Mouse (Mus musculus): ENCODE measurements around the gene Gucy2g.
"Not testable (repeated sequence)": the region's sequence is repeated elsewhere in the genome, so short reads cannot be mapped to it uniquely, and the experiment has no call there.

Gucy2g gene

GRCm38 (mm10) chr19:55207746-55208538 lies 33.1 kb downstream of the Gucy2g start:
- DNase-seq (ENCODE audit: low read depth, low spot score), result no peak

GRCm38 (mm10) chr19:55207205-55207604 lies 33.8 kb downstream of the Gucy2g start:
- no peak for DNase-seq (ENCODE audit: low read depth, low spot score)

- peak; percentile 54 for DNase-seq (ENCODE audit: low read depth, low spot score)
Observed at GRCm38 (mm10) chr19:55206482-55207138, 34.4 kb downstream of the Gucy2g start.

GRCm38 (mm10) chr19:55198303-55198702 lies 42.7 kb downstream of the Gucy2g start:
- DNase-seq (ENCODE audit: low read depth, low spot score), result peak; percentile 41

GRCm38 (mm10) chr19:55195574-55195973 lies 45.5 kb downstream of the Gucy2g start:
- no peak for DNase-seq (ENCODE audit: low read depth, low spot score)

GRCm38 (mm10) chr19:55194520-55195170 lies 46.4 kb downstream of the Gucy2g start:
- no peak for DNase-seq (ENCODE audit: low read depth, low spot score)

- DNase-seq (ENCODE audit: low read depth, low spot score), result no peak
Observed at GRCm38 (mm10) chr19:55193717-55194394, 47.2 kb downstream of the Gucy2g start.

- DNase-seq (ENCODE audit: low read depth, low spot score), result no peak
Observed at GRCm38 (mm10) chr19:55192254-55192945, 48.6 kb downstream of the Gucy2g start.

- no peak for DNase-seq (ENCODE audit: low read depth, low spot score)
Observed at GRCm38 (mm10) chr19:55191596-55191995, 49.4 kb downstream of the Gucy2g start.

- DNase-seq (ENCODE audit: low read depth, low spot score), result no peak
Observed at GRCm38 (mm10) chr19:55190065-55190464, 51.0 kb downstream of the Gucy2g start.

- DNase-seq (ENCODE audit: low read depth, low spot score), result no peak
Observed at GRCm38 (mm10) chr19:55185651-55186050, 55.4 kb downstream of the Gucy2g start.

- no peak for DNase-seq (ENCODE audit: low read depth, low spot score)
Observed at GRCm38 (mm10) chr19:55185074-55185473, 56.0 kb downstream of the Gucy2g start.

- no peak for DNase-seq (ENCODE audit: low read depth, low spot score)
Observed at GRCm38 (mm10) chr19:55184442-55184841, 56.6 kb downstream of the Gucy2g start.

GRCm38 (mm10) chr19:55180433-55180832 lies 60.6 kb downstream of the Gucy2g start, which contains the start of gene Tectb:
Tectb (plus strand) TSS chr19:55180733.
- no peak for DNase-seq (ENCODE audit: low read depth, low spot score)

- no peak for DNase-seq (ENCODE audit: low read depth, low spot score)
Observed at GRCm38 (mm10) chr19:55177143-55177542, 63.9 kb downstream of the Gucy2g start.

GRCm38 (mm10) chr19:55171585-55171984 lies 69.5 kb downstream of the Gucy2g start:
- DNase-seq (ENCODE audit: low read depth, low spot score), result no peak

GRCm38 (mm10) chr19:55170399-55170798 lies 70.6 kb downstream of the Gucy2g start:
- DNase-seq (ENCODE audit: low read depth, low spot score), result no peak

- DNase-seq (ENCODE audit: low read depth, low spot score), result not testable (repeated sequence)
Observed at GRCm38 (mm10) chr19:55169236-55169729, 71.8 kb downstream of the Gucy2g start.

GRCm38 (mm10) chr19:55168360-55168759 lies 72.7 kb downstream of the Gucy2g start:
- no peak for DNase-seq (ENCODE audit: low read depth, low spot score)

GRCm38 (mm10) chr19:55167741-55168140 lies 73.3 kb downstream of the Gucy2g start:
- DNase-seq (ENCODE audit: low read depth, low spot score), result no peak

GRCm38 (mm10) chr19:55166741-55167140 lies 74.3 kb downstream of the Gucy2g start:
- no peak for DNase-seq (ENCODE audit: low read depth, low spot score)

All from A20 (cell line).